Mouse (Mus musculus): Measurements from ENCODE around the gene Mocs3.
A peak's percentile ranks its signal among the peaks of the same experiment; 100 is the strongest.

GRCm38 (mm10) chr2:168205265-168205664 is 25.2 kb upstream of the Mocs3 start:
- no peak for TF ChIP-seq POLR2A (IDR thresholded peaks at IDR 0.05; ENCODE audit: control insufficient read depth, low read depth, low read length)
- peak; percentile 76; the same call in 1 of the 2 replicates for TF ChIP-seq CTCF (IDR thresholded peaks at IDR 0.05; ENCODE audit: control insufficient read depth, insufficient read depth, insufficient replicate concordance, low read depth, low read length)
